Mouse (Mus musculus) liver, embryonic 11.5 days (tissue): ENCODE data around the gene Klf9. TPM values are rescaled to one million over a fixed set of nuclear protein-coding genes. Genes with fewer than 3 reads are reported as not detected.

Experiments
- ATAC-seq: fragments of 200-750 bp; cut with Nextera tagmentation; replicated peaks from 2 replicates; pipeline ENCODE4 v1.8.0; 2017; ENCODE audit warnings: moderate number of reproducible peaks, mild to moderate bottlenecking, moderate TSS enrichment, moderate library complexity; ENCODE audit not compliant: low FRiP score
- DNase-seq: peaks from one replicate; pipeline ENCODE4 v3.0.0-alpha.2; 2017; ENCODE audit warnings: low spot score
- H3K27ac ChIP-seq: fragments of 300-500 bp; sonication (generic); 2 replicates; pipeline ENCODE4 v1.5.1; 2014; ENCODE audit warnings: mild to moderate bottlenecking, low read depth, low read length, control low read depth
- H3K27me3 ChIP-seq: fragments of 300-500 bp; sonication (generic); replicated peaks from 2 replicates; pipeline ENCODE4 v1.6.1; 2014; ENCODE audit warnings: low read length, mixed read lengths; ENCODE audit not compliant: control insufficient read depth, insufficient read depth
- H3K36me3 ChIP-seq: fragments of 300-500 bp; sonication (generic); 2 replicates; pipeline ENCODE4 v1.6.1; 2014; ENCODE audit warnings: mild to moderate bottlenecking, low read length, moderate library complexity, mixed read lengths; ENCODE audit not compliant: control insufficient read depth, insufficient read depth
- H3K4me1 ChIP-seq: fragments of 300-500 bp; sonication (generic); replicated peaks from 2 replicates; pipeline ENCODE4 v1.6.1; 2014; ENCODE audit warnings: low read length, mixed read lengths; ENCODE audit not compliant: control insufficient read depth, insufficient read depth
- H3K4me2 ChIP-seq: fragments of 300-500 bp; sonication (generic); 2 replicates; pipeline ENCODE4 v1.6.1; 2014; ENCODE audit warnings: mild to moderate bottlenecking, control low read depth, moderate library complexity
- H3K4me3 ChIP-seq: fragments of 300-500 bp; sonication (generic); 2 replicates; pipeline ENCODE4 v1.5.1; 2014; ENCODE audit warnings: low read depth, low read length, control low read depth
- H3K9ac ChIP-seq: fragments of 300-500 bp; sonication (generic); 2 replicates; pipeline ENCODE4 v1.6.1; 2014; ENCODE audit warnings: low read depth, low read length, control low read depth
- H3K9me3 ChIP-seq: fragments of 300-500 bp; sonication (generic); 2 replicates; pipeline ENCODE4 v1.6.1; 2016; ENCODE audit warnings: low read length, inconsistent platforms, mixed read lengths; ENCODE audit not compliant: control insufficient read depth
- WGBS: fragments of 180-500 bp; shearing (Covaris S2); extraction: QIAGEN DNeasy Blood & Tissue Kit; methylation state at CpG from one replicate; pipeline ENCODE4 v1.1.7; 2014; 5-methylcytosine and 5-hydroxymethylcytosine counted together
- polyA plus RNA-seq: library from polyadenylated mRNA; unstranded; fragments of >200 nt; fragmentation: Nextera tagmentation; extraction: Ambion mirVana; gene quantifications from 2 replicates; pipeline ENCODE4 v1.2.1, GENCODE M21; 2014

The Klf9 gene
- polyA plus RNA-seq, 1 experiment from 2014 or later, result 2.3 TPM

- Histone ChIP-seq H3K36me3 (no peaks in the 10 kb centered on the region), H3K4me1 (no peaks in the 10 kb centered on the region), H3K27ac (no peak overlapping the region), H3K4me3 (no peak overlapping the region), H3K27me3 (no peaks in the 10 kb centered on the region), H3K9ac (no peak overlapping the region), H3K9me3 (no peaks in the 10 kb centered on the region), H3K4me2 (no peak overlapping the region)
- ATAC-seq (no peak), DNase-seq (no peak)
- 86% methylated on average over 14 of the region's 16 CpGs for WGBS
Measured at GRCm38 (mm10) chr19:23164651-23165240, 23.7 kb downstream of the Klf9 start.

GRCm38 (mm10) chr19:23166550-23167284 lies 25.7 kb downstream of the Klf9 start:
- no peaks in the 10 kb centered on the region for H3K27me3 ChIP-seq
- DNase-seq, result no peak
- no peak for ATAC-seq
- 84% methylated on average over 11 of the region's 11 CpGs for whole genome bisulfite sequencing
- no peaks in the 10 kb centered on the region for H3K4me1 ChIP-seq
- no peaks in the 10 kb centered on the region for H3K36me3 ChIP-seq
- H3K27ac ChIP-seq, result no peak overlapping the region
- H3K4me3 ChIP-seq, result no peak overlapping the region
- no peaks in the 10 kb centered on the region for H3K9me3 ChIP-seq
- H3K4me2 ChIP-seq, result no peak overlapping the region
- H3K9ac ChIP-seq, result no peak overlapping the region

- H3K4me1 ChIP-seq, result no peaks in the 10 kb centered on the region
- ATAC-seq (no peak), DNase-seq (no peak)
- no peak overlapping the region for H3K4me2 ChIP-seq
- H3K9ac ChIP-seq, result no peak overlapping the region
- no peak overlapping the region for H3K4me3 ChIP-seq
- no peaks in the 10 kb centered on the region for H3K27me3 ChIP-seq
- no peaks in the 10 kb centered on the region for H3K36me3 ChIP-seq
- 80% methylated on average over 5 of the region's 5 CpGs for WGBS
- H3K9me3 ChIP-seq, result no peaks in the 10 kb centered on the region
- H3K27ac ChIP-seq, result no peak overlapping the region
Measured at GRCm38 (mm10) chr19:23168899-23169658, 28.1 kb downstream of the Klf9 start.

- H3K27ac ChIP-seq, result no peak overlapping the region
- no peaks in the 10 kb centered on the region for H3K4me1 ChIP-seq
- no peaks in the 10 kb centered on the region for H3K36me3 ChIP-seq
- DNase-seq (no peak), ATAC-seq (peak; percentile 61)
- no peak overlapping the region for H3K4me3 ChIP-seq
- no peaks in the 10 kb centered on the region for H3K27me3 ChIP-seq
- no peaks in the 10 kb centered on the region for H3K9me3 ChIP-seq
- no peak overlapping the region for H3K4me2 ChIP-seq
- no peak overlapping the region for H3K9ac ChIP-seq
- 85% methylated on average over 2 of the region's 2 CpGs for WGBS
Measured at GRCm38 (mm10) chr19:23169659-23170050, 28.6 kb downstream of the Klf9 start.

DNA sequence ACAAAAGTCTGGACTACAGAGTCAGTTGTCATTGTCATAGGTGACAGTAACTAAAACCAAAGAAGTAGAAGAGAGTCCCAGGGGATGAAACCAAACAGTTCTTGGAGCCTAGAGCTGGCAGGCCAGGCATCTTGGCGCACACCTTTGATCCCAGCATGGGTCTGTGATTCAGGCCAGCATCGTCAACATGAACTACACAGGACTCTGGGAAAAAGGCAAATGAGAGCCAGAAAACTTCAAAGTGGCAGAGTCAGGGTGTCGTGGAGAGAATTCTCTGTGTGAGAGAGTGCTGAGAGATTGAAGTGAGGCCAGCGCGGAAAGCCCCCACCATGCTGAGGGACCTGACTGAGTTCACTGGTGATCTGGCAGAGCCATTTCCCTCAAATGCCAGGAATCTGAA lies 29.4 kb downstream of the Klf9 start:
- 86% methylated on average over 5 of the region's 5 CpGs for WGBS
- Histone ChIP-seq H3K27me3 (no peaks in the 10 kb centered on the region), H3K4me2 (no peak overlapping the region), H3K4me3 (no peak overlapping the region), H3K27ac (no peak overlapping the region), H3K9me3 (no peaks in the 10 kb centered on the region), H3K4me1 (no peaks in the 10 kb centered on the region), H3K36me3 (no peaks in the 10 kb centered on the region), H3K9ac (no peak overlapping the region)
- DNase-seq, result no peak
- ATAC-seq, result no peak

GRCm38 (mm10) chr19:23171136-23171535 lies 30.1 kb downstream of the Klf9 start:
- no peaks in the 10 kb centered on the region for H3K4me1 ChIP-seq
- H3K27ac ChIP-seq, result no peak overlapping the region
- H3K9me3 ChIP-seq, result no peaks in the 10 kb centered on the region
- no peaks in the 10 kb centered on the region for H3K27me3 ChIP-seq
- ATAC-seq (no peak), DNase-seq (no peak)
- no peak overlapping the region for H3K4me2 ChIP-seq
- H3K9ac ChIP-seq, result no peak overlapping the region
- H3K36me3 ChIP-seq, result no peaks in the 10 kb centered on the region
- 91% methylated on average over 2 of the region's 2 CpGs for WGBS
- no peak overlapping the region for H3K4me3 ChIP-seq

DNA sequence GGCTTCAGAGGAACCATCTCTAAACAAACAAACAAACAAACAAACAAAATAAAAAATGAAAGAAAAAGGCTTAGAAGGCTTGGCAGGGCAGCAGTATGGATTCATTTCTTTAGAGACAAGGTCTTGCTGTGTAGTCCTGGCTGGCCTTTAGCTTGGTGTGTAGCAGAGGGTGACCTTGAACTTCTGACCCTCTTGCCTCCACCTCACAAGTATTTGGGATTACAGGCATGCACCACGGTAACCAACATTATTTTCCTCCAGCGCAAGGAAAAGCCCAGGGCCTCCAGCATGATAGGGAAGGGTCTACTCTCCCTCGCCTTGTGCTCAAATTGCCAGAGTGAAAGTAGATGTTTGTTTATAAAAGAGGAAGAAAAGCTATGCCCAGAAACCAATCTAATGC lies 34.1 kb downstream of the Klf9 start:
- Histone ChIP-seq H3K9ac (no peak overlapping the region), H3K4me2 (no peak overlapping the region), H3K9me3 (no peaks in the 10 kb centered on the region), H3K36me3 (no peaks in the 10 kb centered on the region), H3K4me1 (0 out of 2 replicates have a peak, but pooled peaks cover 2% of the 10 kb centered on the region), H3K27me3 (no peaks in the 10 kb centered on the region), H3K4me3 (no peak overlapping the region), H3K27ac (no peak overlapping the region)
- 85% methylated on average over 3 of the region's 3 CpGs for WGBS
- ATAC-seq (no peak), DNase-seq (no peak)

- Histone ChIP-seq H3K4me1 (0 out of 2 replicates have a peak, but pooled peaks cover 2% of the 10 kb centered on the region), H3K27ac (no peak overlapping the region), H3K9me3 (no peaks in the 10 kb centered on the region), H3K27me3 (no peaks in the 10 kb centered on the region), H3K9ac (no peak overlapping the region), H3K4me3 (no peak overlapping the region), H3K36me3 (no peaks in the 10 kb centered on the region), H3K4me2 (no peak overlapping the region)
- WGBS, result 64% methylated on average over 2 of the region's 2 CpGs
- DNase-seq, result no peak
- no peak for ATAC-seq
Measured at GRCm38 (mm10) chr19:23175511-23175910, 34.5 kb downstream of the Klf9 start.
